Mouse (Mus musculus): ENCODE results near the gene Gm49358.

Gm49358 gene

DNA sequence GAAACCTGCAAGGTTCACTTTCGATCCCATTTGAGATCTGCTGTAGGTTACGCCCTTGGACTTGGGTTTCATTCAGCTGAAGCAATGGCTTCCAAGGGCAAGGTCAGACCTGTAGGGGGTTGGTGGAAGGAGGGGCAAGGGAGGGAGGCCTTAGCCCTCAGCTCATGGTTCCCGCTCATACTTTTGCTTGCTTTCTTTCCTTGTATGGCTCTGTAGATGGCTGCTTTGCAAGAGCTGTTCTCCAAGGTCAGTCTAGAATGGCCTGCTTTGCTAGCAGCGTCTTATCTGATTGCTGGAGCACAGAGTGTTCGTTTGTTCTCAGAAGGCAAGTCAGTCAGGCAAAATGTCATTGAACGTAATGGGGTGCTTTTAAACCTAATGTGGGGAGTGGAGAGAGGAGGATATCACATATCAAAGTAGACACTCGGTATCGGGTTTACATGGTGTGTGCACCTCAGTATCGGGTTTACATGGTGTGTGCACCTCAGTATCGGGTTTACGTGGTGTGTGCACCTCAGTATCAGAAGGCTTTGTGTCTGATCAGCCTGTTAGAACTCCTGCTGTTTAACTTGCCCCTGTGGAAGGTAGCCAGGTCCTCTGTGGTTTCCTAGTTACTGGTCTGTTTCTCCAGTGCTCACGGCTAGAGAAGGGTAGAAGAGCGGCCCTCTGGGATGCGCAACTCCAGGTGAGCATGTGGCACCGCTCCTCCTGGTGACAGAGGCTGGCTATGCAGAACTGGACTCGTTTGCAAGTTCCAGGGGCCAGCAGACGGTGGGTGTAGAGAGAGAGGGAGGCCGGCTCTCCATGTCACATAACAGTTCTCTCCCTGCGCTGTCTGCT lies 50.7 kb downstream of the Gm49358 start:
- peak; percentile 20 for DNase-seq

DNA sequence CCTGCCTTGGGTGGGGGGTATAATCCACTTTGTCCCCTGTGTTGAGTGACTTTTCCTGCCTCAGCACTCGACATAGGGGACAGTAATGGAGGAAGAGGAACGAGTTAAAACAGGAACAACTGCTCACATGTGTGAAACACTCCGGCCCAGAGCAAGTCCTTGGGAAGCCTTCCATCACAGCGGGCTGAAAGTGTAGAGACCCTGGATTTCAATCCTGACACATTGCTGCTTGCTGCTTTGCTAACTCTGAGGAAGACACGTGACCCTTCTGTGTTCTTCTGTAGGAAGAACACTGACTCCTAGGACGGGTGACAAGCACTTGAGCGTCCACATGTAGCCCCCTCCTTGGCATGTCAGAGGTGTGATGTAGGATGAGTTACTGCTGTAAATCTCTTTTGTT lies 51.4 kb downstream of the Gm49358 start:
- no peak for DNase-seq

DNA sequence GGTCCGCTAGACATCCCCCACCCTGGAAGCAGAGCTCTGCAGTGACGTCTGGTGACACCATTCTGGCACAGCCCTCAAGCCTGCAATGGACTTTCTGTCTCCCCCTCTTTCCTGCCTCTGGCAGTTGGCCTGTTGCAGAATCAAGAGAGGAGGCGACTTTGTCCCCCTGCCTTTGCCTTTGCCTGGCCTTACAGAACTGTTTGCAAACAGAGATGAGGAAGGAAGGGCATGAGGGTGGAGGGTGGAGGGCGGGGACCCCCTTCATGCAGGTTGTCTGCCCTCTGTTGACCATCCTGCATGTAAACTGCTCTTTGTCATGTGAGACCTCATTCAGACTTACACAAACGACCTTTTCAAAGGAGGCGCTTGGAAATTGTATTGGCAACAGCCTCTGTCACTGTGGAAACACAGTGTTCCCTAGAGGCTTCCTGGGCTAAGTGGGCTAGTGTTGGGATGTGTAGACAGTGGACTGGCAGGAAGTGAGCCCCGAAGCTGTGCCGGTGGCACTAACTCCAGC lies 55.9 kb downstream of the Gm49358 start:
- DNase-seq = no peak

DNA sequence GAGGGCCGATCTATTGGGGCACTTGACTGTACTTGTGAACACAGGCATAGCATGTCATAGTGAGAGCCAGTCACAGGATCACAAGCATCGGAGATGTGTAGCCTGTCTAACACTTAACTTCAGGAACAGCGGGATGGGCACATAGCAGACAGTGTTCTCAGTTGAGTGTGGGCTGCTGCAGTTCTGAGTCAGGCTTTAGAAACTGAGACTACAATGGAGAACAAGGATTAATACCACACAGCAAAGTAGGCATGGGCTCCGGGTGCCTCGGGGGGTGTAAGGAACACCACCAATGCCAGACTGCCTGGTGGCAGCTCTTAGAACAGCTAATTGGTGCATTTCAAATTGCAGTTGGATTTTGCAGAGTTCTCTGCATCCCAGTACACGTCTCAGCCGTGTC lies 57.2 kb downstream of the Gm49358 start:
- DNase-seq = no peak

DNA sequence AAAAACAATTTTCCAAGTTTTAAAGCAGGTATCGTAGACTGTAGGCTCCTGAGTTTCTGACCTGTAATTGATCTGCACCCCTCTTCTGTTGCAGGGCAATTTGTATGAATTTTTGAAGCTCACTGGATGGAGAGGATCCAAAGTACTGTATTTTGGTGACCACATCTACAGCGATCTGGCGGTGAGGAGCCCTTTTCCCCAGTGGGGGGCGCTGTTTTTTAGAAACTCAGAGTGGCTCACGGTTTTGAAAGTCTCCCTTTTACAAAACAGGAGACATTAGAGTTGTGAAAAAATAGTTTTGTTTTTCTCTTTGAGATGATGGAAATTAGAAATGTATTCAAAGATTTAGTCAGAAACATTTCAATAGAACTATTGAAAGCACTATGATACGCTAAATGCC lies 60.3 kb downstream of the Gm49358 start:
- no peak for DNase-seq

DNA sequence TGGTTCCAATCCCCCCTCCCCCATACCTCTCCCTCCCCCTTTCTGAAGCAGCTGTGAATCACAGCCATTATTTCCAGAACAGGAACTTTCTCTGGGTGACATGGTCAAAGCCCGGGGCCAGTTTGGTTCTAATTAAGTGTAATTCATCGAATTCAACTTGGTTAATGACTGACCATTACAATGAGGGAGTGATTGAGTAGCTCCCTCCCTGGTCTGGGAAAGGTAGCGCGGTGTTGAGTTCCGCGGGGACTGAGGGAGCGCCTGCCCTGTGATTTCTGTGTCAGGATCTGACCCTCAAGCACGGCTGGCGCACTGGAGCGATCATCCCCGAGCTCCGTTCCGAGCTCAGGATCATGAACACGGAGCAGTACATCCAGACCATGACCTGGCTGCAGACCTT lies 61.1 kb downstream of the Gm49358 start:
- DNase-seq = peak; percentile 46

DNA sequence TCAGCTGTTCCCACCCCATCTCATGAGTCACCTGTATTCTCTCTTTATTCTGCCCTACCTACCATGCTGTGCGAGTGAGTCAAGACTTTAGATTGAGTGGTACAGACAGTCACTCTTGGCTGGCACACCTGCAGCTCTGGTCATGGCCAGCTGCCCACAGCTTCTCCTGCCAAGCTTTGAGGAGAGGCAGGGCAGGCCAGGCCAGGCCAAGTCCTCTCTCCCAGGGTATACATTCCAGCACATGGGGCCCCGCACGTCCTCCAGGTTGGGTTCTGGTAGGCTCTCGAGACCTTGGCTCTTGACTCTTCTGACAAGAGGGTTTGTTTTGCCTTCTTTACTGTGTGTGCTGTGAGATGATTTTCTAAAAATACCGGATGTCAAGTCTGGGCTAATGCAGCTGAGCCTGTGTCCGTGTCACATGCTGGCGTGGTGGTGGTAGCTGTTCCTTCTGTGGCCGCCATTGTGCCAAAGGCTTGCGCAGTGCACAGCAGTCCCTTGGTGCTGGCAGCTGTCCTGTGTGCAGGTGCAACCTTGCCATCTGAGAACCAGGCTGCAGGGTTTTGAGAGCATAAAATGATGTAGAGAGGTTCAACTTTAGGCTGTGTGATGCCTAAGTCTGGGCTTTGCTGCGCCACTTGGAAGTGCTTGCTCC lies 62.2 kb downstream of the Gm49358 start:
- peak; percentile 84 for DNase-seq

DNA sequence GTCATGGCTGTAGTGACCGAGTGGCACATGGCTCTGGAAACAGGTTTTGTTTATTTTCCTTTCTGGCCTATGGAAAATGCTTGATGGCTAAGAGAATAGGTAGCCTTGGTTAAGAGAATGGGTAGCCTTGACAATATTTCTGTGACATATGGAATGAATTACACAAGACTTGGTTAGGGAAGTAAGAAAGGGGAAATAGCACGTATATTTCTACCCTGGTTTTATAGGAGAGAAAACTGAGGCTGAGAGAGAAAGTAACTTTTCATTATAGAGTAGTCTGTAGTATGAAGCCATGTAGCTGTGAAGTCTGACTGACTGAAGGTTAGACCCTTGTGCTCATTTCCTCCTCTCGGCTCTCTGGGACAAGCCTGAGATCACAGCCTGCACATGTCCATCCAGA lies 63.2 kb downstream of the Gm49358 start:
- DNase-seq = no peak

DNA sequence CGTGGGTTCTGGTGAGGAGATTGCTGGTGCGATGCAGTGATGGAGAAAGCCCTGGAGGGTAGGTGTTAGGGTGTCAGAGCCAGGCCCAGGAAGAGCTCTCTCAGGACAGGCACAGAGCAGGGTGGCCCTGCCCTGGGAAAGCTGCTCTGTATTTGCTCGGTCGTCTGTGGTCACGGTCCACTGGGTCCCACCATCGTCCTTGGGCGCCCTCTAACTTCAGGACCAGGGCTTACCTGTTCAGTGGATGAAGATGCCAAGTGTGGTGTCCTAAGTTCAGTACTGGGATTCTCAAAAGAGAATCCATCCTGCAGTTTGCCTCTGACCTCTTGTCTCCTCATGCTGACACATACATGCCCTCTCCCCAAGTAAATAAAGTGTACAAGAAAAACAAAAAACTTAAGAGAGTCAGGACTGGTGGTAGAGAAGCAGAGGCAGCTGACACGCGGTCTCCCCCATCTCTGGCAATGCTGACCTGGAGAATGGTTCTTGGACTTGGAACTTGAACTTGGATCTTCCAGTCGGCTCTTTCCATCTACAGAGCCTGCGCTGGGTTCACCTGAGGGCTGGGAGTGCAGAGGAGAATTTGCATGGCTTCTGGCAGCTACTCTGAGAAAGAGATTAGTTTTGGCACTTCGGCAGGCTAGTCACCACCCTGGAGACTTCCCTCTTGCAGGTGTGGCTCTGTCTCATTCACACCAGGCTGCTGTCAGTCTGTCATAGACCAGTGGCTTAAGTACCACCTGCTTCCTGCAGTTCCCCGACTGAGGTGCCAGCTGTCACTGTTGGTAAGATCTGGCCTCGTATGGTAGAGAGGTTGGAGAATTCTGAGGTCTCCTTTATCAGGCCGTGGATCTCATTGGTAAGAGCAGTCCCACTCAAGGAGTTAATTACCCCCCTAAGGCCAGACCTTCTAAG lies 64.7 kb downstream of the Gm49358 start:
- peak; percentile 64 for DNase-seq

DNA sequence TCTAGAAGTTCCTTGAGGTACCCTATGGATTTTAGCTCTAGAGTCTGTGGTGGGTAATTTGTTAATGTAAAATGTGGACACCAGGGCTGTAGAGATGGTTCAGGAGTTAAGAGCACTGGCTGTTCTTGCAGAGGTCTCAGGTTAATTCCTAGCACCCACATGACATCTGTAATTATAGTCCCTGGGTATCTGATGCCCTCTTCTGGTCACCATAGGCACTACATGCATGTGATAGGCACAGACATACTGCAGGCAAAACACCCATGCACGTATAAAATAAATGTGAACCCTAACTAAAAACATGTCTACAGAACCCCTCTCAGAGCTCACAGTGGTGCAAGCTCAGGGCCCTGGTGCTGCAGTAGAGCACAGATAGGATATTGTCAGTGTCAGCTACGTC lies 65.7 kb downstream of the Gm49358 start:
- DNase-seq = no peak

DNA sequence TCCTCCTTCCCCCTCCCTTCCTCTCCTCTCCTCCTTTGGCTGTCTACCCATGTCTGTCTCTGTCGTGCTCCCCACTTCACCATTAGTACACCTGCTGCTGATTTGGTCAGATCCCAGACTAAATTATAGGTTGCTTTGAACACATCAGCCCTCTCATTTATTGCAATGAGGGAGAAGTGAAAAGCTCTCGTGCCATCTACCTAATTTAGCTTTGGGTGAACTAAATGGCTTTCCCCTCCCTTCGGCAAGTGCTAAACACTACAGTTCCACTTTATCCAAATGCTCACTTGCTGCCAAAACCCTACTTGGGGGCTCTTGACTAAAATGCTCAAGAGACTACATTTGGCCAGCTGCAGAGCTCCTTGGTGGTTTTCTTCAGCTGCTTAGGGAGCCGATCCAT lies 73.0 kb downstream of the Gm49358 start:
- DNase-seq = no peak

DNA sequence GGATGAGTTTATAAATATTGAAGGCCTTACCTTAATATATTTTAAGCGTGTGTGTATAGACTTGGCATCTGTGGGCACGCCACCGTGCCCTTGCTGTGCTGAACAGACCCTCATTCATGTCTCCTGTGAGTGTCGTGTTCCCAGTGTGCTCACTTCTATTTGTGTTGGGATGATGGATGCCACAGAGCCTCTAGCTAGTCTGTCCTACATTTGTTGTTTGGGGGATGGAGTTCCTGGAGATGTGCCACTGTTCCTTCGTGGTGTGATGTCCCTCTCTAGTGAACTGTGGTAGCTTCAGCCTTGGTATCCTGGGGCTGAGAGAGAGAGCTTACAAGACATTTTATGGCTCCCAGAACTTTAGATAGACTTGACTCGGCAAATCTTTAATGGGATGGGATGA lies 75.1 kb downstream of the Gm49358 start:
- DNase-seq = no peak

DNA sequence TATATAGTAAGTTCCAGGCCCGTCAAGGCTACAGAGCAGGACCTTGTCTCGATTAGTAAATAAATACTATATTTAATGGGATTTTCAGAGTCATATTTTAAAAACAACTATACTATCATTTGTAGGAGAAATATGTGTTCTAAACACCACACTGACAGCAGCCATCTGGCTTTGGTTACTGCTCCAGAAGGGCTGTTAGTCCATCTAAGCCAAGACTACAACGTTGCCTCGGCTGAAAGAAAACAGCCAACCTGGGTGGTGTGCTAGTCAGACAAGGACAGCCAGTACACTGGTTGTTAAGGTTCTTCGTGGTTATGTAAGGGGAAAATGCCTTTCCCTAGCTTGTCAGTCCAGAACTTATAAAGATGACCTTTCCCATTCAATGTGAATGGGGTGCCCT lies 78.9 kb downstream of the Gm49358 start:
- DNase-seq = no peak

DNA sequence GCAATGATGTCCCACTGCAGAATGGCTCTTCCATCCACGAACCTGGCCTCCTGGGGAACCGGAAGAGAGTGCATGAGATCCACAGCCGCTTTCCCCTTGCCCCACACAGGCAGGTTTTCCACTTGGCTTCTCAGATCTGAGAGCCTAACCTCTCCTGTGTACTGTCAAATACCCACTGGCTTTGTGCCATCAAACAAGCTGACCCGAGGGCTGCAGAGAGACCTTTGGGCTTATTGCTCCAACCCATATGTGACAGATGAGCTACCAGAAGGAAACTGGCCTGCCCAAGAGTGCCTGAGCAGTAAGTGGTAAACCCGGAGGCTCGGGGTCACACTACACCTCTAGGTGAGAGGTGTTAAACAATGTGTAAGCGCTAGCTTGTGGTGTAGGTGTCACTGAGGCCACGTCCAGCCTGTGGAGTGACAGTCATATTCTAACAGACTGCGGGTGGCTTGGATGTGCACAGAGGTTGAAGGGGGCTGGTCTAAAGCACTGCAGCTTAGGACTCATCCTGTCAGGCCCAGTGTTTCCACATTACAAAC lies 83.2 kb downstream of the Gm49358 start:
- peak; percentile 34 for DNase-seq

DNA sequence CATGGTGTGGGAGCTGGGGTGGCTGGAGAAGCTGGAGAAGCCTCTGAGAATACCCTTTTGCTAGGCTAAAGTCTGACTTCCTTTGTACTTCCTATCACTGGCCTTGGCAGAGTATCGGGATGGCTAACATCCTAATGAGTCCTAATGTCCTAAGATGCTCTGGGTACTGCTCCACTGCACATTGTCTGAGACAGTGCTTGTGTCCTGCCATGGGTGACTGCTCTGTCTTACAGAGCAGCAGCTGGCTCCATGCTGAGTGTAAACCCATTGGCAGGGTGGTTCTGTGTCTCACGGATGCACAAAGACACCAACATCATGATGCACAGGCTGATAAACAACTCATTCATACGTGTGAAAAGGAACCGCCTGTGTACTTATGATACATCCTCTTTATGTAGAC lies 85.3 kb downstream of the Gm49358 start:
- no peak for DNase-seq

DNA sequence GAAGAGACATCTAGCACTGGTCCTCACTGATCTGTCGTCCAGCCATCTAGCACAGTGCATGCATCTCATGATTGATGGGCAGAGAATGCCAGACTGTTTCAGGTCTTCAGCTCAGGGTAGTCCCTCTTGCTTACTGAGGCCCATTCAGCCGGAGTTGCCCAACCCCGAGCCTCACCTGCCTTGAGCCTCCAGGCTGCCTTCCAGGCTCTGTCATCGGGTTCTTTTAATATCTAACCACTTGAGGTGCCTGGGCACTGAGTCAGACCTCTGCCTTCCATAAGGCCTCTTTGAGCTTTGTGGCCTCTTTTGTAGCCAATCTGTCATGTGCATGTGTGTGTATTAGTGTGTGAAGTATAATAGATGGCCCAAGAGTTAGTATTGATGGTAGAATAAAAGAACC lies 85.7 kb downstream of the Gm49358 start:
- no peak for DNase-seq

DNA sequence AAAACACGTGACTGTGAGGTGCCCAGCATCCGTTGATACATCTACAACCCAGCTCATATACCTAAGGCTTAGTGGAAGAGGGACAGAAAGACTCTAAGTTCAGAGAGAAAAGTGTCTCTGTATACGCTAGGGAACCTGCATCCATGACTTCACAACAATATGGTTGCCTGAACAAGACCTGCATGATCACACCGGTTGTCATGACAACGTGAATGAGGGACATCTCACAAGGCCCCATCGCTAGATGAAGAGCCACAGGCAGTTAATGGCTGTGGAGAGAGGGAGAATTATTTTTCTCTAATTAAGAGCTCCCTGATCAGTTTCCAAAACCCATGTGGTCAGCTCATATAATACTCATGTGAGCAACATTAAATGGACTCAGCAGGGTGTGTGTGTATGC lies 88.4 kb downstream of the Gm49358 start:
- DNase-seq = no peak

DNA sequence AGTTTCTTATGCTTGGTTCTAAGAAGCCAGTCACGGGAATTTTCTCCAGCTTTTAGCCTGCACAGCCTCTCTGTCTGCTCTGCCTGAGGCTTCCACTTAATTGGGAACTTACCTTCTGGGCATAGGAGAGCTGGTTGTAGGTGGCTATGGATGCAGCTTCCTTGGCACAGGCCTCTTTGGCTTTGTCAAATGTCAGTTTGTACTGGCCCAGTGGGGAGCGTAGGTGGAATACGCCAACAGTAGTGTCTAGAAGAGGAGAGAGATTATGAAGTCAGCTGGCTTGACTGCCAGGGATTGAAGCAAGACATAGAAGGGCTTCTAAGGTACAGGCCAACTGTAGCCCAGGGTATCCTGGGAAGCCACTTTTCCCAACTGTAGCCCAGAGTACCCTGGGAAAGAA lies 89.7 kb downstream of the Gm49358 start:
- no peak for DNase-seq

DNA sequence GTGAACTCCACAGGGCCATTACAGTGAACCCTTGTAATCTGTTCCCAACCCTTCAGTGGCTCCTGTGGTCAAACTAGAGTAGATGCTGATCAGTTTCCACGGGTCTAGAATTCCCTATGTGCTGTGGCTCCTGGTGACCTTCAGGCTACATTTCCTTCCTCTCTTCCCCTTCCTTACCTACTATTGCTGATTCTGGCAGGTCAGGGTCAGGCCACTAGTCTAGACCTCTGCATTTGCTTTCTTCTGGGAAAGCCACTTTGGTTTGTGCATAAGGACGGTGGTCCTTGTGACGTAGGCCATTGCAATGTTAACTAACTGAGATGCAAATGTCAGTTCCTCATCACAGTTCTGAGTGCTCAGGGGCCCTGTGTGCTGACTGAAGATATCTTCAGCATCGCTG lies 96.6 kb downstream of the Gm49358 start:
- no peak for DNase-seq

DNA sequence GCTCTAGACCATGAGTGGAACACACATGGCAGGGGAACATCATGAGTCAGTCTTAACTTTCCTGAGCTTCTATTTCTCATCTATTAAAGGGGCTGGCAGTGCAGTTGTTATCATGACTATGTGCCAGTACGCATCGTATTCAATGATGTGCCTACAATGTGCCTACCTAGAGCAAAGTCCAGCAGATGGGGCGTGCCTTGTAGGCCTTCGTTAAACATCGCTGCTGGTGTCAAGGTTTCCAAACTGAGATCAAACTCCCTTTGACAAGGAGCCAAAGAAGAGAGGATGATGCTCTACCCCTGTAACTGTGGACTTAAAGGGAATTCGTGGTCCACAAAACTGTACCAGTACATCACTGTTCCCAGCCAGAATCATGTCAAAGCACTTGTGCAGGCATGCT lies 98.7 kb downstream of the Gm49358 start:
- DNase-seq = peak; percentile 51

DNA sequence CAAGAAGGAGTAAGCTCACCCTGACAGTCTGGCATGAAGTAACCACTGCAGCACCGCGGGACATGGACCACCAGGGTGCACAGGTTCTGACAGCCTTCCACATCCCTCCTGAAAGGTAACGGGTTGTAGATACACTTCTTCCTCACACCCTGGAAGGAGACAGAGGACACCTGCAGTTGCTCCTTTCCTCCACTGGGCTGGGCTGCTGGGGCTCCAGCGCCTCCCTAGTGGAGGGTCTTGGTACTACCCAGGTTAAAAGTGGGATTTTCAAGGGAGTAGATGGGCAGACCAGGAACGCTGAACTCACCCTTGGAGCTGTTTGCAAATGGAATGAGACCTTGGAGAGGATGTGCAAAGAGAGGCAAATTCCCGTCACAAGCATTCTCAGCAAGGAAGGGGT lies 99.7 kb downstream of the Gm49358 start:
- no peak for DNase-seq

DNA sequence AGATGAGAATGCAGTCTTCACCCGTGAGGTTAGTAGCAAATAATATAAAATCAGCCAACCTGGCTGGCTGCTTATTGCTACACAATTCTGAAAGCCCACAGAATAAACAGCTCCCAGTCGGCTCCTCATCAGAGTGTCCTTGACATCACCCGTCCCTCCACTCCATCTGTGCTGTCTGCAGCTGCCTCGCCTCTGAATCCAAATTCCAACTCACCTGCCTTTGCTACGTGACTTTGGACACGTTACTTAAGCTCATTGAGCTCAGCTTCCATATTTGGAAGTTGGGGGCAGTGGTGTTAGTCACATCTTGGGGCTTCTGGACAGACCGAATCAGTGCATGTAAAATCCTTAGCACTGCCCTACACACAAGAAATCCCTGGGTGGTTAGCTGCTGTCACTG lies 108.3 kb downstream of the Gm49358 start:
- DNase-seq = no peak

DNA sequence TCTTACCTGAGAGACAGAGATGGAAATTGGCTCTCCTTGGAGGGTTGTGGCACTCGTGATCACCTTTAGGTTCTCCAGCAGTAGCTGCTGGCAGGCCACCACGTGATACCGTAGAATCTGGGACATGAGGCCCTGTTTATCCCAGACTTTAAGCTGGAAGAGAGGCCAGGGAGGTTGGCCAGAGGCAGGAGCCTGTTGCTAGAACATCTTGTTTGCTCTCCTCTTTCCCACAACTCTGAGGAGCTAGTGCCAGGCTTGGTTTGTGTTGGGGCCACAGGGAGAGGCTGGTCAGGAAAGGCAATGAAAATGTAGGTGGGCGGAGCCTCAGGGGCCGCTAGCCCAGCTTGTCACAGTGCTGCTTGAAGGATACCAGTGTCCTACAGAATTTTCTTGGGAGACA lies 108.8 kb downstream of the Gm49358 start:
- DNase-seq = no peak

All from kidney, adult 18-20 months (tissue).